Mouse (Mus musculus) embryonic fibroblast, embryonic 13.5 days (primary cell): ENCODE results near the gene Hagh.

Experiments used
- CTCF ChIP-seq: IDR thresholded peaks from 2 replicates; pipeline ENCODE4 v1.5.1; 2011; ENCODE audit warnings: mild to moderate bottlenecking, control low read depth, low read length, moderate library complexity, borderline replicate concordance; ENCODE audit not compliant: insufficient read depth
- POLR2A ChIP-seq: IDR thresholded peaks from 2 replicates; pipeline ENCODE4 v1.6.1; 2011; ENCODE audit warnings: low read depth, mild to moderate bottlenecking, control low read depth, low read length, moderate library complexity

DNA sequence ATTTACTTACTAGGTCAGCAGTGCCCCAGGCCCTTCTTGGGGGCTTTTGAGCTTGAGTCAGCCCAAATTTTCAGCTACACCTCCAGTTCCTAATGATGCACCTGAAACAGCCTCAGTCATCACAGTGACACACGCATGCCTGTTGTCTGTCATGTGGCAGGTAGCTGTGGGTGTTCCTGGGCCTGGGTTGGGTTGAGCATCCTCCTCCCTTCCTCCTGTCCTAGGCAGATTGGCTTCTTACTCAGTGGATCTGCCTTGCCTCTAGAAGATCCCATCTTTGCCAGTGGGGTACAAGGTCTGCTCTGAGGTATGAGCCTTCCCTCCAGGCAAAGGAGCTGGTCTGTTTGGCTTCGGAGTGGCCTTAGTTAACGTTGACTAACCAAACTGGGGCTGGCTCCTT lies 48.9 kb downstream of the Hagh start:
- no peak for TF ChIP-seq CTCF
- TF ChIP-seq POLR2A: no peak; the same call in 1 of the 2 replicates
